Mouse (Mus musculus) CH12.LX (cell line): ENCODE measurements at regions not wholly inside any gene's neighbourhood (a gene's known extent, or its start where the extent isn't known, plus 50 kb on each side); places are given as distances from the start of the nearest gene placed in this dataset.

ENCODE experiments used
- DNase-seq: peaks from one replicate; pipeline ENCODE4 v3.0.0-alpha.2; 2013; ENCODE audit errors: extremely low read depth
- H3K27ac ChIP-seq: 2 replicates; pipeline ENCODE4 v1.5.1; 2012; ENCODE audit warnings: low read depth, mild to moderate bottlenecking, control low read depth, moderate library complexity; ENCODE audit not compliant: insufficient read depth
- H3K27me3 ChIP-seq: replicated peaks from 2 replicates; pipeline ENCODE3; 2012; ENCODE audit warnings: inconsistent platforms
- H3K36me3 ChIP-seq, 2 experiments: replicated peaks in 1 of 2; 2 replicates each; pipeline versions ENCODE3 to v1.6.1; 2012; ENCODE audit warnings: inconsistent platforms in 1 of 2, low read length in 1 of 2, mild to moderate bottlenecking in 1 of 2, mixed read lengths in 1 of 2, moderate library complexity in 1 of 2; ENCODE audit not compliant: control insufficient read depth in 1 of 2, insufficient read depth in 1 of 2
- H3K4me1 ChIP-seq, 2 experiments: 2 replicates each; pipeline ENCODE4 v1.6.1; 2012; ENCODE audit warnings: inconsistent platforms in 1 of 2, moderate library complexity in 1 of 2; ENCODE audit not compliant: insufficient read depth in 2 of 2, control insufficient read depth in 1 of 2
- H3K4me2 ChIP-seq: 2 replicates; pipeline ENCODE4 v1.6.1; 2012; ENCODE audit warnings: low read depth, mild to moderate bottlenecking, control low read depth; ENCODE audit not compliant: poor library complexity, insufficient read depth, severe bottlenecking
- H3K4me3 ChIP-seq, 3 experiments: fragments of 150-350 bp in 1 of 3; sonication (generic) in 1 of 3; replicated peaks in 1 of 3; 2 replicates each; pipeline versions ENCODE3 to v1.5.1; 2011 to 2012; ENCODE audit warnings: low read depth in 2 of 3, low read length in 2 of 3, mild to moderate bottlenecking in 2 of 3, moderate library complexity in 2 of 3, control low read depth in 1 of 3, improper control_type of control experiment in 1 of 3, inconsistent platforms in 1 of 3, mixed read lengths in 1 of 3; ENCODE audit not compliant: poor library complexity in 1 of 3
- H3K79me2 ChIP-seq: replicated peaks from 2 replicates; pipeline ENCODE4 v1.6.1; 2012; ENCODE audit warnings: mild to moderate bottlenecking, moderate library complexity; ENCODE audit not compliant: control insufficient read depth, poor library complexity, insufficient read depth, severe bottlenecking; ENCODE audit errors: extremely low read depth
- H3K9ac ChIP-seq: 2 replicates; pipeline ENCODE4 v1.6.1; 2012; ENCODE audit warnings: low read depth, mild to moderate bottlenecking, control low read depth, moderate library complexity; ENCODE audit not compliant: insufficient read depth
- H3K9me3 ChIP-seq: replicated peaks from 2 replicates; pipeline ENCODE3; 2012; ENCODE audit warnings: low read length, inconsistent platforms, mixed read lengths
- CTCF ChIP-seq, 2 experiments: IDR thresholded peaks in 1 of 2; conservative IDR thresholded peaks in 1 of 2; 2 replicates each; pipeline ENCODE4 v1.5.1; 2011 to 2012; ENCODE audit warnings: low read depth in 2 of 2, low read length in 2 of 2, improper control_type of control experiment in 1 of 2, inconsistent platforms in 1 of 2, mild to moderate bottlenecking in 1 of 2, moderate library complexity in 1 of 2
- EP300 ChIP-seq: IDR thresholded peaks from 2 replicates; pipeline ENCODE4 v1.6.1; 2011; ENCODE audit warnings: low read length, improper control_type of control experiment
- ETS1 ChIP-seq: conservative IDR thresholded peaks from 2 replicates; pipeline ENCODE4 v1.6.1; 2012; ENCODE audit warnings: low read depth, mild to moderate bottlenecking, inconsistent platforms, low read length, improper control_type of control experiment, moderate library complexity
- KAT2A ChIP-seq: IDR thresholded peaks from 2 replicates; pipeline ENCODE4 v1.6.1; 2012; ENCODE audit warnings: low read length, improper control_type of control experiment, inconsistent platforms; ENCODE audit not compliant: insufficient replicate concordance
- MYC ChIP-seq: IDR thresholded peaks from 2 replicates; pipeline ENCODE4 v1.6.1; 2011; ENCODE audit warnings: low read depth, mild to moderate bottlenecking, improper control_type of control experiment, low read length
- NELFE ChIP-seq: IDR thresholded peaks from 2 replicates; pipeline ENCODE4 v1.6.1; 2011; ENCODE audit warnings: low read depth, low read length, improper control_type of control experiment
- RAD21 ChIP-seq: IDR thresholded peaks from 2 replicates; pipeline ENCODE4 v1.6.1; 2011; ENCODE audit warnings: low read depth, mild to moderate bottlenecking, low read length, improper control_type of control experiment, moderate library complexity
- SMC3 ChIP-seq: IDR thresholded peaks from 2 replicates; pipeline ENCODE4 v1.6.1; 2011; ENCODE audit warnings: low read depth, low read length, improper control_type of control experiment
- UBTF ChIP-seq: IDR thresholded peaks from 2 replicates; pipeline ENCODE4 v1.6.1; 2012; ENCODE audit warnings: low read depth, mild to moderate bottlenecking, inconsistent platforms, low read length, improper control_type of control experiment, moderate library complexity
- ZC3H11A ChIP-seq: IDR thresholded peaks from 2 replicates; pipeline ENCODE4 v1.6.1; 2012; ENCODE audit warnings: low read depth, mild to moderate bottlenecking, inconsistent platforms, low read length, improper control_type of control experiment
- dilution Hi-C: fragments of 300-500 bp; cut with MboI; formaldehyde crosslinking; loops from 2 replicates; pipeline ENCODE4 v1.14.3; 2020; ENCODE audit warnings: low sequenced_read_pairs; ENCODE audit not compliant: extremely low pct_unique_long_range_greater_than_20kb, extremely low pct_ligation_motif_present
- in situ Hi-C: fragments of 300-500 bp; cut with MboI; formaldehyde crosslinking; loops from 3 replicates; pipeline ENCODE4 v1.14.3; 2019; ENCODE audit warnings: low sequenced_read_pairs, low pct_ligation_motif_present, low pct_unique_long_range_greater_than_20kb, mixed read lengths

- dilution Hi-C loops: no loop called here
- no peak for DNase-seq
- H3K27me3 ChIP-seq: peaks cover 75% of the 10 kb centered on the region
Measured at GRCm38 (mm10) chr19:44649206-44649605, 86.6 kb downstream of the Hif1an start.

GRCm38 (mm10) chr19:44650841-44651240 lies 88.2 kb downstream of the Hif1an start:
- Histone ChIP-seq H3K36me3 (no peaks in the 10 kb centered on the region), H3K27ac (no peak overlapping the region), H3K27me3 (peaks cover 80% of the 10 kb centered on the region), H3K9me3 (no peaks in the 10 kb centered on the region), H3K4me1 (no peaks in the 10 kb centered on the region), H3K9ac (no peak overlapping the region), H3K79me2 (no peaks in the 10 kb centered on the region), H3K4me3 (no peak overlapping the region), H3K4me2 (no peak overlapping the region)
- no peak for DNase-seq
- in situ Hi-C loops: no loop called here
- TF ChIP-seq EP300 (no peak), NELFE (no peak), UBTF (no peak), KAT2A (no peak), ETS1 (no peak)
- dilution Hi-C loops: no loop called here

More at GRCm38 (mm10) chr19:44649206-44649605, 86.6 kb downstream of the Hif1an start:
- Histone ChIP-seq H3K4me3 (no peak overlapping the region), H3K79me2 (no peaks in the 10 kb centered on the region), H3K27ac (no peak overlapping the region), H3K9me3 (no peaks in the 10 kb centered on the region), H3K36me3 (no peaks in the 10 kb centered on the region)
- no peak for TF ChIP-seq ETS1
- TF ChIP-seq, all 38 proteins: peak for 0
- Histone ChIP-seq H3K4me1 (no peaks in the 10 kb centered on the region), H3K4me2 (no peak overlapping the region), H3K9ac (no peak overlapping the region)
- in situ Hi-C loops: no loop called here

GRCm38 (mm10) chr19:44651605-44652004 lies 89.0 kb downstream of the Hif1an start:
- Histone ChIP-seq H3K9me3 (no peaks in the 10 kb centered on the region), H3K4me3 (no peak overlapping the region), H3K27ac (no peak overlapping the region), H3K4me1 (no peaks in the 10 kb centered on the region), H3K79me2 (no peaks in the 10 kb centered on the region), H3K9ac (no peak overlapping the region), H3K4me2 (no peak overlapping the region), H3K27me3 (peaks cover 79% of the 10 kb centered on the region), H3K36me3 (no peaks in the 10 kb centered on the region)
- no peak for DNase-seq
- dilution Hi-C loops: no loop called here
- TF ChIP-seq SMC3 (peak; percentile 41), CTCF (conservative IDR thresholded peaks at IDR 0.05 in 1 of 2, IDR thresholded peaks at IDR 0.05 in 1 of 2; ENCODE audit: low read depth in 2 of 2, low read length in 2 of 2) (peak in 1 of 2 experiments; percentile 48; a peak in 2 of 4 replicates), MYC (no peak), ZC3H11A (no peak), RAD21 (peak; percentile 25)
- in situ Hi-C loops: no loop called here
